Mouse (Mus musculus) intestine, postnatal 0 days (tissue): ENCODE results near the gene Ugt2a2. TPM values are rescaled to one million over a fixed set of nuclear protein-coding genes. Genes with fewer than 3 reads are reported as not detected.
A peak's percentile ranks its signal among the peaks of the same experiment; 100 is the strongest.
"Not testable (repeated sequence)": the region's sequence is repeated elsewhere in the genome, so short reads cannot be mapped to it uniquely, and the experiment has no call there.

Source experiments
- ATAC-seq: fragments of 200-750 bp; cut with Nextera tagmentation; 2 replicates; pipeline ENCODE4 v1.8.0; 2017; ENCODE audit warnings: mild to moderate bottlenecking, moderate TSS enrichment, moderate library complexity
- H3K27ac ChIP-seq: fragments of 300-500 bp; sonication (generic); 2 replicates; pipeline ENCODE4 v1.5.1; 2014; ENCODE audit warnings: mild to moderate bottlenecking, low read depth, low read length, moderate library complexity
- H3K27me3 ChIP-seq: fragments of 300-500 bp; sonication (generic); replicated peaks from 2 replicates; pipeline ENCODE4 v1.6.1; 2014; ENCODE audit warnings: low read length, mixed read lengths; ENCODE audit not compliant: control insufficient read depth, insufficient read depth
- H3K36me3 ChIP-seq: fragments of 300-500 bp; sonication (generic); 2 replicates; pipeline ENCODE4 v1.6.1; 2014; ENCODE audit warnings: mild to moderate bottlenecking, moderate library complexity; ENCODE audit not compliant: control insufficient read depth, insufficient read depth
- H3K4me1 ChIP-seq: fragments of 300-500 bp; sonication (generic); replicated peaks from 2 replicates; pipeline ENCODE4 v1.6.1; 2014; ENCODE audit warnings: antibody characterized with exemption, low read length, mixed read lengths; ENCODE audit not compliant: control insufficient read depth, insufficient read depth
- H3K4me2 ChIP-seq: fragments of 300-500 bp; sonication (generic); replicated peaks from 2 replicates; pipeline ENCODE4 v1.6.1; 2014; ENCODE audit warnings: low read depth, mild to moderate bottlenecking, moderate library complexity
- H3K4me3 ChIP-seq: fragments of 300-500 bp; sonication (generic); 2 replicates; pipeline ENCODE4 v1.5.1; 2014; ENCODE audit warnings: low read depth, low read length
- H3K9ac ChIP-seq: fragments of 300-500 bp; sonication (generic); 2 replicates; pipeline ENCODE4 v1.6.1; 2014; ENCODE audit warnings: mild to moderate bottlenecking, low read depth, low read length
- H3K9me3 ChIP-seq: fragments of 300-500 bp; sonication (generic); 2 replicates; pipeline ENCODE4 v1.6.1; 2016; ENCODE audit warnings: mixed run types; ENCODE audit not compliant: control insufficient read depth
- CTCF ChIP-seq: sonication (generic); IDR thresholded peaks from 2 replicates; pipeline ENCODE4 v1.5.1; 2016; ENCODE audit warnings: low read depth, mild to moderate bottlenecking, control low read depth, antibody characterized with exemption, moderate library complexity
- WGBS: fragments of 180-500 bp; shearing (Covaris S2); extraction: QIAGEN DNeasy Blood & Tissue Kit; methylation state at CpG from one replicate; pipeline ENCODE4 v1.1.7; 2014; 5-methylcytosine and 5-hydroxymethylcytosine counted together
- polyA plus RNA-seq: library from polyadenylated mRNA; unstranded; fragments of >200 nt; fragmentation: Nextera tagmentation; extraction: Ambion mirVana; gene quantifications from 2 replicates; pipeline ENCODE4 v1.2.1, GENCODE M21; 2015

The Ugt2a2 gene
- polyA plus RNA-seq, 1 experiment from 2014 or later, result not detected

GRCm38 (mm10) chr5:87458810-87459209, 23.2 kb downstream of the Ugt2a2 start:
- no peak for TF ChIP-seq CTCF
- Histone ChIP-seq H3K4me1 (no peaks in the 10 kb centered on the region), H3K4me2 (no peak overlapping the region), H3K36me3 (no peaks in the 10 kb centered on the region), H3K9me3 (no peaks in the 10 kb centered on the region), H3K27ac (no peak overlapping the region), H3K9ac (no peak overlapping the region), H3K4me3 (no peak overlapping the region), H3K27me3 (no peaks in the 10 kb centered on the region)
- 60% methylated on average over 1 of the region's 1 CpGs for WGBS
- ATAC-seq, result no peak

- no peak for TF ChIP-seq CTCF
- Histone ChIP-seq H3K36me3 (no peaks in the 10 kb centered on the region), H3K27ac (no peak overlapping the region), H3K4me3 (no peak overlapping the region), H3K27me3 (no peaks in the 10 kb centered on the region), H3K4me1 (no peaks in the 10 kb centered on the region), H3K9ac (no peak overlapping the region), H3K9me3 (no peaks in the 10 kb centered on the region), H3K4me2 (no peak overlapping the region)
- ATAC-seq, result peak; percentile 71
These were observed 24.4 kb downstream of the Ugt2a2 start for GRCm38 (mm10) chr5:87457701-87458100.

GRCm38 (mm10) chr5:87456216-87456850, 25.7 kb downstream of the Ugt2a2 start:
- WGBS, result 38% methylated on average over 3 of the region's 3 CpGs
- Histone ChIP-seq H3K4me1 (no peaks in the 10 kb centered on the region), H3K4me3 (no peak overlapping the region), H3K36me3 (no peaks in the 10 kb centered on the region), H3K9ac (no peak overlapping the region), H3K4me2 (no peak overlapping the region), H3K9me3 (no peaks in the 10 kb centered on the region), H3K27ac (no peak overlapping the region), H3K27me3 (no peaks in the 10 kb centered on the region)
- TF ChIP-seq CTCF, result no peak
- ATAC-seq, result no peak; the same call in 1 of the 2 replicates

- Histone ChIP-seq H3K9me3 (no peaks in the 10 kb centered on the region), H3K27me3 (no peaks in the 10 kb centered on the region), H3K9ac (no peak overlapping the region), H3K4me1 (no peaks in the 10 kb centered on the region), H3K4me2 (no peak overlapping the region), H3K27ac (no peak overlapping the region), H3K4me3 (no peak overlapping the region), H3K36me3 (no peaks in the 10 kb centered on the region)
- ATAC-seq, result peak; percentile 50; the same call in 1 of the 2 replicates
- no peak for TF ChIP-seq CTCF
These were observed 26.5 kb downstream of the Ugt2a2 start for GRCm38 (mm10) chr5:87455519-87455918.

GRCm38 (mm10) chr5:87452514-87452913, 29.5 kb downstream of the Ugt2a2 start:
- not testable (repeated sequence) for H3K9ac ChIP-seq, H3K9me3 ChIP-seq, H3K27ac ChIP-seq, H3K36me3 ChIP-seq, H3K4me2 ChIP-seq, H3K4me1 ChIP-seq, H3K27me3 ChIP-seq, H3K4me3 ChIP-seq
- peak; percentile 66 for ATAC-seq
- 71% methylated on average over 4 of the region's 5 CpGs for WGBS

- ATAC-seq, result peak; percentile 67; the same call in 1 of the 2 replicates
- no peak overlapping the region for H3K4me2 ChIP-seq
- no peaks in the 10 kb centered on the region for H3K9me3 ChIP-seq
- H3K27ac ChIP-seq, result no peak overlapping the region
- no peak overlapping the region for H3K4me3 ChIP-seq
- peak; percentile 89 for TF ChIP-seq CTCF
- no peaks in the 10 kb centered on the region for H3K36me3 ChIP-seq
- 41% methylated on average over 3 of the region's 3 CpGs for WGBS
- no peak overlapping the region for H3K9ac ChIP-seq
- H3K27me3 ChIP-seq, result no peaks in the 10 kb centered on the region
- H3K4me1 ChIP-seq, result no peaks in the 10 kb centered on the region
These were observed 45.8 kb downstream of the Ugt2a2 start for GRCm38 (mm10) chr5:87436264-87436663.

- no peaks in the 10 kb centered on the region for H3K9me3 ChIP-seq
- 79% methylated on average over 3 of the region's 3 CpGs for WGBS
- H3K9ac ChIP-seq, result no peak overlapping the region
- H3K27ac ChIP-seq, result no peak overlapping the region
- TF ChIP-seq CTCF, result no peak
- no peak overlapping the region for H3K4me2 ChIP-seq
- H3K36me3 ChIP-seq, result no peaks in the 10 kb centered on the region
- no peak for ATAC-seq
- no peaks in the 10 kb centered on the region for H3K4me1 ChIP-seq
- H3K4me3 ChIP-seq, result no peak overlapping the region
- H3K27me3 ChIP-seq, result no peaks in the 10 kb centered on the region
These were observed 56.4 kb downstream of the Ugt2a2 start for GRCm38 (mm10) chr5:87425676-87426075.

GRCm38 (mm10) chr5:87424041-87424440, 58.0 kb downstream of the Ugt2a2 start, which contains the start of gene Ugt2b38:
TSS of gene Ugt2b38 (minus strand) at chr5:87424203.
- H3K4me2 ChIP-seq, H3K4me1 ChIP-seq, H3K36me3 ChIP-seq, H3K9ac ChIP-seq, ATAC-seq, H3K4me3 ChIP-seq, H3K27ac ChIP-seq, H3K9me3 ChIP-seq, H3K27me3 ChIP-seq: not testable (repeated sequence)
- 100% methylated on average over 1 of the region's 2 CpGs for WGBS
